Mouse (Mus musculus): ENCODE data around the gene Tdg.

Gene Tdg

GRCm38 (mm10) chr10:82662267-82662990, 32.8 kb downstream of the Tdg start:
- peak; percentile 75 for DNase-seq (ENCODE audit: inconsistent ontology term)

GRCm38 (mm10) chr10:82663289-82663688, 33.7 kb downstream of the Tdg start:
- DNase-seq (ENCODE audit: inconsistent ontology term): no peak

- no peak for DNase-seq (ENCODE audit: inconsistent ontology term)
Measured at GRCm38 (mm10) chr10:82665951-82666350, 36.3 kb downstream of the Tdg start.

GRCm38 (mm10) chr10:82666436-82667234, 37.0 kb downstream of the Tdg start:
- peak; percentile 74 for DNase-seq (ENCODE audit: inconsistent ontology term)

GRCm38 (mm10) chr10:82670205-82670604, 40.6 kb downstream of the Tdg start:
- no peak for DNase-seq (ENCODE audit: inconsistent ontology term)

GRCm38 (mm10) chr10:82676949-82677348, 47.3 kb downstream of the Tdg start:
- DNase-seq (ENCODE audit: inconsistent ontology term): no peak

- DNase-seq (ENCODE audit: inconsistent ontology term): no peak
Measured at GRCm38 (mm10) chr10:82680769-82681168, 51.1 kb downstream of the Tdg start.

GRCm38 (mm10) chr10:82681639-82682038, 52.0 kb downstream of the Tdg start:
- DNase-seq (ENCODE audit: inconsistent ontology term): no peak

- DNase-seq (ENCODE audit: inconsistent ontology term): no peak
Measured at GRCm38 (mm10) chr10:82685440-82685839, 55.8 kb downstream of the Tdg start.

GRCm38 (mm10) chr10:82689681-82690211, 60.1 kb downstream of the Tdg start:
- DNase-seq (ENCODE audit: inconsistent ontology term): peak; percentile 92

- DNase-seq (ENCODE audit: inconsistent ontology term): peak; percentile 23
Measured at GRCm38 (mm10) chr10:82690494-82690893, 60.9 kb downstream of the Tdg start, which contains the start of gene Glt8d2. TSS of gene Glt8d2 (minus strand) at chr10:82690650.

- DNase-seq (ENCODE audit: inconsistent ontology term): no peak
Measured at GRCm38 (mm10) chr10:82695956-82696355, 66.3 kb downstream of the Tdg start, which contains the start of gene Hcfc2. TSS of gene Hcfc2 (plus strand) at chr10:82696160.

- DNase-seq (ENCODE audit: inconsistent ontology term): peak; percentile 36
Measured at GRCm38 (mm10) chr10:82696453-82697079, 66.9 kb downstream of the Tdg start.

- DNase-seq (ENCODE audit: inconsistent ontology term): no peak
Measured at GRCm38 (mm10) chr10:82697305-82697898, 67.8 kb downstream of the Tdg start.

GRCm38 (mm10) chr10:82698712-82699261, 69.2 kb downstream of the Tdg start:
- DNase-seq (ENCODE audit: inconsistent ontology term): peak; percentile 91

GRCm38 (mm10) chr10:82699296-82699941, 69.8 kb downstream of the Tdg start:
- no peak for DNase-seq (ENCODE audit: inconsistent ontology term)
